Mouse (Mus musculus): ENCODE measurements around the gene Ddrgk1.
"Not testable (repeated sequence)": the region's sequence is repeated elsewhere in the genome, so short reads cannot be mapped to it uniquely, and the experiment has no call there.

Ddrgk1 gene

DNA sequence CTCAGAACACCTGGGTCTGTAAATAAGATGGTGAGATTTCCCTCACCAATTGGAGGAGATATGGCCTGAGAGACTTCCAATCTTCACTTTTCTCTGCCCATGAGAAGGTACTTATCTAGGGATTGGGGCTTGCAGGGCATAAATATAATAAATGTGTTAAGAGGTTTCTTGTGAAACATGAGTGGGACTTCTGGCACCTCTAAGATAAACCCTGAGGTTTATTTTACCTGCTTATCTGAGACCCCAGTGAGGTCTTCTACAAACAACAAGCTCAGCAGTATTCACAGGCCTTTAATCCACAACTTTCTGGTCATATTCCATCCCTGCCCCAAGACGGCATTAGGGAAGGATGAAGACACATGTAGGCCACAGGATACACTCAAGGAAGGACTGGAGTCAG is 10.7 kb downstream of the Ddrgk1 start:
- DNase-seq (ENCODE audit: low read depth, low spot score), result no peak

GRCm38 (mm10) chr2:130653303-130653702 is 11.2 kb downstream of the Ddrgk1 start:
- DNase-seq (ENCODE audit: low read depth, low spot score), result no peak

DNA sequence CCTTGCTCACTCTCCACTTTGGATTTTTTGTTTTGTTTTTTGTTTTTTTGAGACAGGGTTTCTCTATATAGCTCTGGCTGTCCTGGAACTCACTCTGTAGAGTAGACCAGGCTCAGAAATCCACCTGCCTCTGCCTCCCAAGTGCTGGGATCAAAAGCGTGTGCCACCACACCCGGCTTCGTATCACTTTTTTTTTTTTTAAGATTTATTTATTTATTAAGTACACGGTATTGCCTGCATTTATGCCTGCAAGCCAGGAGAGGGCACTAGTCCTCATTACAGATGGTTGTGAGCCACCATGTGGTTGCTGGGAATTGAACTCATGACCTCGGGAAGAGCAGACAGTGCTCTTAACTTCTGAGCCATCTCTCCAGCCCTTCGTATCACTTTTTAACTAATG is 15.4 kb downstream of the Ddrgk1 start:
- DNase-seq (ENCODE audit: low read depth, low spot score), result not testable (repeated sequence)

- DNase-seq (ENCODE audit: low read depth, low spot score), result no peak
Observed at GRCm38 (mm10) chr2:130645198-130645597, 19.3 kb downstream of the Ddrgk1 start.

- DNase-seq (ENCODE audit: low read depth, low spot score), result peak; percentile 68
Observed at GRCm38 (mm10) chr2:130642684-130643369, 21.6 kb downstream of the Ddrgk1 start, which contains the start of gene Lzts3. Gene Lzts3 (minus strand): TSS chr2:130642803.

- DNase-seq (ENCODE audit: low read depth, low spot score), result no peak
Observed at GRCm38 (mm10) chr2:130642197-130642660, 22.2 kb downstream of the Ddrgk1 start.

DNA sequence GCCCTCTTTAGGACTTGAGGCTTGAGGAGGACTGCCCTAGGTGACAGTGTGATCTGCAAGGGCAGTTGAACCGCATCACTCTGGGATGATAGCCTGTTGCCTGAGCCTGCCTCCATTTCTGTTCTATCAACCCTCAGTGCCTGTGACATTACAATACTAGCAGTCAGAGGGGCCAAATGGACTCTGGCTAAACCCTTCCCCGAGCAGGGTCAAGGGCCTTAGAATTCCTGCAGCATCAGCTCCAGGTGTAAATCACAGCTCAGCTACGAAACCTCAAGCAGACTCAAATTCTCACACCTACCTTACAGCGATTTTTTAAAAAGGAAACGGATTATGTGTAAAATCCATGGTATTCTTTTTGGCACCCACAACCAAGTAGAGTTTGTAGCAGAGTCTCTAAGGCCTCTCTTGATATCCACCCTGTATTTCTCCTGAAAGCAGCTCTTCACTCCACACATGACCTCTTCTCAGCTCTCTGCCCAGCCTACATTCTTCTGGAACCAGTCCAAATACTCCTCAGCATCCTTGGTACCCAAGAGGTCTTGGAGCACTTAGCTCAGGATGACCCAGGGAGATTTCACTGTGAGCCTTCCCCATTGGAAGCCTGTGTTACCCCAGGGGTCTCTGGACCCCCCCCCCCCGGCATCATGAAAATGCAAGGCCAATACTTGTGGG is 23.0 kb downstream of the Ddrgk1 start:
- no peak for DNase-seq (ENCODE audit: low read depth, low spot score)

GRCm38 (mm10) chr2:130639276-130639675 is 25.2 kb downstream of the Ddrgk1 start:
- DNase-seq (ENCODE audit: low read depth, low spot score), result no peak

DNA sequence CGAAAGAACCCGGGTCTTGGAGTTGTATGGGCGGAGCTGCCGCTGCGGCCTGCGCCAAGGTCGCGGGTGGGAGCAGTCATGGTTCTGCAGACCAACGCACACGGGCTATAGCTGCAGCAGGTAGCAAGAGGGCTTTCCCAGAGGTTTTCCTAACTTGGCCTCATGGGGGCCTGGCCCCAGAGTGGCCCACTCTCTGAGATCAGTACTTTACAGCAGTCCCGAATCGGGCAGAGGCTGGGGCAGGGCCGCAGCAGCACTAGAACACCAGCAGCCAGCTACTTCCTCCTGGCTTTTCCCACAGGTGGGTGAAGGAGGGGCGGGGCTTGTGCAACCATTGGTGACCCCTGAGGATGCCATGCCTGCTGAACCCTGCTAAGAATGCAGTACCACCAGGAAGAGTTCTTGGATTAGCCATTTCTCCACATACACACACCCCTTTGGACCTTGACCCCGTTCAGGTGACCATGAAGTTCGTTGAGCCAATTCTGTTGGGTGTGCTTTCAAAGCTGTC is 26.3 kb downstream of the Ddrgk1 start:
- no peak for DNase-seq (ENCODE audit: low read depth, low spot score)

- DNase-seq (ENCODE audit: low read depth, low spot score), result no peak
Observed at GRCm38 (mm10) chr2:130635847-130636246, 28.6 kb downstream of the Ddrgk1 start.

- DNase-seq (ENCODE audit: low read depth, low spot score), result no peak
Observed at GRCm38 (mm10) chr2:130634739-130635411, 29.6 kb downstream of the Ddrgk1 start.

DNA sequence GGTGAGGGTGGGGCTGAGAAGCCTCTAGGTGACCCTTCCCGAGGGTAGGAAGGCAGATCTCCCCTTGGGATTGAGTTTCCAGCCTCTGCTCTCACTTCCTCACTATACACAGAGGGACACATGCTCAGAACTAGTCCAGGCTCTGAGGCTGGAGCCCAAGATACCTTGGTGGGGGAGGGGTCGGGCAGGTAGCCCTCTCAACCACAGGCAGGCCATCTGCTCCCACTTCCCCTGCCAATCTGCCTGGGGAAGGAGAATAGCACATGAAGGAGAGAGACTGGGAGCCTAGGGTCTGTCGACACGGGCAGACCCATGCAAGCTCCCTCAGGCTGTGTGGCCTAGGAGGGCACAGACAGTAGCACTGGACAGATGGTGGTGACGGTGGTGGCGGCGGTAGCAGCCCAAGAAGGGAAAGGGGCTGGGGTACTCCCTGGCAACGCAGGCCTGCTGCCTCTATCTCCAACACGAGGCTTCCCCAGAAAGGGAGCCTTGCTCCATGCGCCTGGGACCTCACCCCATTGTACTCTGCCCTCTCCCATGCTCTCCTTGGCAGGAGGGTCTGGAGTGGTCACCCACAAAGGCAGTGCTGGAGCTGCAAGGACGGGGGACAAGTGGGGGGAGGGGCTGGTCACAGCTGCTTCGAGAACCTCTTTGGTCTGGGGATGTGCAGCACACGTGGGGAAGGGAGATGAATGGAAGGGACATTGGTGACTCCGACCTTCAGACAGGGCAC is 30.3 kb downstream of the Ddrgk1 start:
- no peak for DNase-seq (ENCODE audit: low read depth, low spot score)

DNA sequence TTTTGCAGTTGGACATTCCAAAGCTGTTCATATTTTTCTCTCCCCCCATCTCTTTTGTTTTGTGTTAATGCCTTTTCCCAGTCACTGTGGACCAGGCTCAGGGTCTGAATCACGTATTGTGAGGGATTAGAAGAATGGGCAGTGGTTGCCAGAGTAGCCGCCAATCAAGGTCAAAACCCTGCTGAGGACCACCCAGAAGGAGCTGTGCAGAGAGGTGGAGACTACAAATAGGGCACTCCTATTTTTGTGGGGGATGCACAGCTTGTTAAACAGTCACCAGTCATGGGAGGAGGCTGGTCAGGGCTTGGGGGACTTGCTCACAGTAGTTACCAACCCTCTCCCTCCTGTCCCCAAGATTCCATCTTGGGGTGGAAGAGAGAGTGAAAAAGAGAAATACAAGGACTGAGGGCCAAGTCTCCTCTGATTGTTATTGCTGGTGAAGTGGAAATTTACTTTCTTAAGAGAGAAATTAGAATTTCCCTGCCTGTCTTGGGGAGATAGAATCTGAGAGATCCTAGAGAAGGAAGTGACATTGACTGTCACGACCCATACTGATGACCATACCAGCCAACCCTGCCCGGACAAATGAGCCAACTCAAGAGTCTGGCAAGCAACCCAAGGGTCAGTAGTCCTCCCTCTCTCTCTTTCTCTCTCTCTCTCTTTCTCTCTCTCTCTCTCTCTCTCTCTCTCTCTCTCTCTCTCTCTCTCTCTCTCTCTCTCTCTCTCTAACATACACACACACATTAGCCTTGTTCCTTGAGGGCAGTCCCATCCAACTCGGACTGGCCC is 31.4 kb downstream of the Ddrgk1 start:
- DNase-seq (ENCODE audit: low read depth, low spot score), result no peak

DNA sequence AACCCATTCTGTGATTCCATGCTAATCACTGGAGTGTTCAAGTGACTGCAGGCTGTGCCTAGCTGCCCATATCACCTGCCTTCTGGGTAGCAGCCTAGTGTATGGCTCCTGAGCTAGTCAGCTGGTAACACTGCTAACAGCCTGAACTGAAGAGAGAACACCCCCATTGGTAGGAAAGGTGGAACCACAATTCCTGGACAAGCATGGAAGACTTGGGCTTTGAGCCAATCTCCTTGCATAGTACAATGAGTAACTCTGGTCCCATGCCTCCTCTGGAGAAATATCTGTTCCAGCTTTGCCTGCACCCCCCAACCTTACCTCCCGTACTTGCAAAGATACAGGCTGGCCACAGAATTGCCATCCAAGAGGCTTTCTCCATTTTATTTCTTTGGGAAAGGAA is 32.0 kb downstream of the Ddrgk1 start:
- no peak for DNase-seq (ENCODE audit: low read depth, low spot score)

DNA sequence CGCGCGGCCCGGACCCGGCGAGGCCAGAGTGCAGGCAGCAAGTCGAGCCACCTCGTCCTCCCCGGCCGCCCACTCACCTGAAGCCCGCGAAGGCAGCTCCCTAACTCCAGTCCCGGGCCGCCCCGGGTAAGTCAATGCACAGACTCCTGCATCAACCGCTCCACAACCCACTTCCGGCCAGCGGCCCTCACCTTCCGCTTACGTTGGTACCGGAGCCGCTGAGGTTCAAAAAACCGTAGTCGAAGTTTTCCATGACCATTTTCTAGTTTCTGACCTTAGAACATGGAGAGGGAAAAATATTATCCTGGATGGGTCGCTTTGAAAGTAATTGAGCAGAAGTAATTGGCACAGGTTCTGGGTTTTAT is 34.6 kb downstream of the Ddrgk1 start, which contains the start of the genes Fastkd5 and Ubox5:
Gene Fastkd5 (minus strand): TSS at position 189 of the 365 bp plus-strand sequence.
Gene Ubox5 (minus strand): TSS at position 200 of the 365 bp plus-strand sequence.
- peak; percentile 75 for DNase-seq (ENCODE audit: low read depth, low spot score)

DNA sequence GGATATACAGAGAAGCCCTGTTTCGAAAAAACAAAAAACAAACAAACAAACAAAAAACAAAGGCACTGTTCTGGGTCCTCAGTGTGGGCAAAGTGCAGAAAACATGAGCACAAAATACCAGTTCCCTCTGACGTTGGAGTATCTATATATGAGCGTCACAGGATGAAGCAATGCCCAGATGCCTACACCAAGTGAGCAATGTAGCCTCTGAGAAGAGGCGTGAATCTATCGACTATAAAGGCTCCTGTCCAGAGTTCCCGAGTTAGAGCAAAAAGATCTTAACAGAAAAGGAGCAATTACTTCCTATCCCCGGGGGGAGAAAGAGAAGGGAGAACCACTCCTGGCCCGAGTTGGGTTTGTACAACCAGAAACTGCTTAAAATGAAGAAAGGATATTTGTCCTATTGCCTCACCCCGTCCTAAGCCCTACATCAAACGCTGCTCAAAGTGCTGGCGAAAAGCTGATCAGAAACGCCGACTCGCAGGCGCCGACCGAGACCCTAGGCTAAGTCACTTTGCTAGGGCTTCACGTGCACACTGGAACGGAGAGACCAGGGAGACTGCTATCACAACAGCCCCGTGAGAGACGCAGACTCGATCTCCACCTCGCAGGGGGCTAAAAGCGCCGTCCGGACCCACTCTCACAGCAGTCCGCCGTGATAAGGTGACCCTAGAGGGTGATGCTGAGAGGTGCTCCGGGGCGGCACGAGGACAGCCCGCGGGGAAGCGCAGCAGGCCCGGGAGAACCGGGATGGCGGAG is 35.2 kb downstream of the Ddrgk1 start:
- no peak for DNase-seq (ENCODE audit: low read depth, low spot score)

- no peak for DNase-seq (ENCODE audit: low read depth, low spot score)
Observed at GRCm38 (mm10) chr2:130628424-130628823, 36.0 kb downstream of the Ddrgk1 start.

DNA sequence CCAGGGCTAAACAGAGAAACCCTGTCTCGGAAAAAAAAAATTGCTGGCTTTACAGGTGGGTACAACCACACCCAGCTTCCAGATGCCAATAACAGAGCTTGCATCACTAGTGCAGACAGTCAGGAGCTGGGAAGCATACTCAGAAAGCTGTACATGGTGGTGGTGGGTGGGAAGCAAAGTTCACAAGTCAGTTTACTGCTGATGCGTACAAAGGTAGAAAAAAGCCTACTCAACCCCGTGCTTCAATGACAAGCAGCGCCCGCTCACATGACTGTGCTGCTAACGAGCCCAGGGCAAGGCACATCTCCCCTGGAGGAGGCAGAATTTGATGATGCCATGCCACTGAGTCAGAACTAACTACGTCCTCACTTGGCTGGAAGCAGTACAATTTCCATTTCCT is 45.5 kb downstream of the Ddrgk1 start:
- no peak for DNase-seq (ENCODE audit: low read depth, low spot score)

DNA sequence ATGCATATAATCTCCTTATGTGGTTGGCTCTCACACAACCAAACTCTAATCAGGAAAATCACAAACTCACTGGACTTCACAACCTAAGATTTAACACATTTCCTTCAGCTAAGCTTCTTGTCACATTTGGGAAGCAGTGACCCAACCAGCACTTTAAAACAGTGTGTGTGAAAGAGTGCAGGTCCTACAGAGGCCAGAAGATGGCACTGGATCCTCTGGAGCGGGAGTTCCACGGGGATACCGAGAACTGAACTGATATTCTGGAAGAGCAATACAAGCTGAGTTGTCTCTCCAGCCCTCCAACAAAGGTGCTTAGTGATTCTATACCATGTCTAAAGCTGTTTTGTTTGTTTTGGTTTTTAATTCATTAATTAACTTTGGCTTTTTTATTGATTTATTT is 51.4 kb downstream of the Ddrgk1 start:
- no peak for DNase-seq (ENCODE audit: low read depth, low spot score)
